Mouse (Mus musculus) midbrain, embryonic 16.5 days (tissue): ENCODE measurements around the gene Scaf1. TPM values are rescaled to one million over a fixed set of nuclear protein-coding genes. Genes with fewer than 3 reads are reported as not detected.

Experiments used
- ATAC-seq: fragments of 200-750 bp; cut with Nextera tagmentation; 2 replicates; pipeline ENCODE4 v1.8.0; 2017; ENCODE audit warnings: moderate TSS enrichment
- H3K27ac ChIP-seq: fragments of 300-500 bp; sonication (generic); 2 replicates; pipeline ENCODE4 v1.5.1; 2014; ENCODE audit warnings: mild to moderate bottlenecking, low read length, mixed read lengths
- H3K27me3 ChIP-seq: fragments of 300-500 bp; sonication (generic); 2 replicates; pipeline ENCODE4 v1.6.1; 2014; ENCODE audit warnings: low read depth, low read length, mixed read lengths; ENCODE audit not compliant: control insufficient read depth, insufficient read depth
- H3K36me3 ChIP-seq: fragments of 300-500 bp; sonication (generic); 2 replicates; pipeline ENCODE4 v1.6.1; 2014; ENCODE audit warnings: mild to moderate bottlenecking, low read length, moderate library complexity, mixed read lengths; ENCODE audit not compliant: control insufficient read depth, insufficient read depth
- H3K4me1 ChIP-seq: fragments of 300-500 bp; sonication (generic); 2 replicates; pipeline ENCODE4 v1.6.1; 2014; ENCODE audit warnings: mild to moderate bottlenecking, low read length, mixed read lengths; ENCODE audit not compliant: control insufficient read depth, insufficient read depth
- H3K4me2 ChIP-seq: fragments of 300-500 bp; sonication (generic); 2 replicates; pipeline ENCODE4 v1.6.1; 2014; ENCODE audit warnings: mild to moderate bottlenecking, low read length, mixed read lengths
- H3K4me3 ChIP-seq: fragments of 300-500 bp; sonication (generic); 2 replicates; pipeline ENCODE4 v1.5.1; 2014; ENCODE audit warnings: low read depth, mild to moderate bottlenecking, low read length, moderate library complexity, mixed read lengths
- H3K9ac ChIP-seq: fragments of 300-500 bp; sonication (generic); 2 replicates; pipeline ENCODE4 v1.6.1; 2014; ENCODE audit warnings: low read depth, low read length, mixed read lengths
- H3K9me3 ChIP-seq: fragments of 300-500 bp; sonication (generic); replicated peaks from 2 replicates; pipeline ENCODE4 v1.6.1; 2014; ENCODE audit warnings: mild to moderate bottlenecking, low read length, mixed read lengths; ENCODE audit not compliant: control insufficient read depth, poor library complexity, severe bottlenecking
- WGBS: fragments of 180-500 bp; shearing (Covaris S2); extraction: QIAGEN DNeasy Blood & Tissue Kit; methylation state at CpG from one replicate; pipeline ENCODE4 v1.1.7; 2014; 5-methylcytosine and 5-hydroxymethylcytosine counted together
- polyA plus RNA-seq: library from polyadenylated mRNA; unstranded; fragments of >200 nt; fragmentation: Nextera tagmentation; extraction: Ambion mirVana; gene quantifications from 2 replicates; pipeline ENCODE4 v1.2.1, GENCODE M21; 2015

The Scaf1 gene
- polyA plus RNA-seq, 1 experiment from 2014 or later, result 42.4 TPM

DNA sequence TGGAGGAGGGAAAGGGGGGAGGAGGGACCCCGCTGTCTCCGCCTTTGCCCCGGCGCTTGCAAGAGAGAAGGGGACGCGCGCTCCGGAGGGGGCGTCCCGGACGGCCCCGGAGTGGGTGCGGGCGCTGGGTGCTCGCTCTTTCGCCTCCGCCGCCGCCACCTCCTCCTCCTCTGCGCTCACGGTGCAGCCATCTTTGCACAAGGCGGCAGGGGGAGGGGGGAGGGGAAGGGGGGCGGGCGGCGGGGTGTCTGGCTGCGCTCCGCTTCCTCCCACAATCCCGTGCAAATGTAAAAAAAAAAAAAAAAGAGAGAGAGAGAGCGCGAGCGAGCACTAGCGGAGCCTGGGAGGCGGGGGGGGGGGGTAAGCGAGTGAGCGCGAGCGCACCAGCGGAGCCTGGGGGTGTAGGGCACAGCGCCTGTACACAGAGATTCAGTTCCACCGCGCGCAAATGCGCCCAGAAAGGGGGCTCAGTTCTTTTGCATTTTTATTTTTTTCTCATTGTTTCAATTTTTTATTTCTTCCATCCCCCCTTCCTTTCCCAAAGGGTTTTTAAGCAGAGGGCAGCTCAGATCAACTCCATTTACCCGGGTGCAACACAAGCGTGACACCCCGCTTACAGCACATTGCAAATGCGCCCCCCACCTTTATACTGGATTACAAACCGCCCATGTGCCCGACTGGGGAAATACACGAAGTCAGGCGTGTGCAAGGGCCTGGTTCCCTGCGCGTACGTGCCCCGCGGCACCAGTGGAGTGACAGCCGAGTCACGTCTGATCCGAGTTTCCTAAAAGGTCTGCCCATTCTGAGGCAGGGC lies 37.2 kb upstream of the Scaf1 start:
- peak overlapping the region; percentile 91 for H3K9ac ChIP-seq
- peaks cover 14% of the 10 kb centered on the region for H3K36me3 ChIP-seq
- peak overlapping the region; percentile 65 for H3K4me2 ChIP-seq
- 0% methylated on average over 22 of the region's 59 CpGs for WGBS
- H3K27me3 ChIP-seq, result no peaks in the 10 kb centered on the region
- peak overlapping the region; percentile 99 for H3K27ac ChIP-seq
- ATAC-seq, result peak; percentile 61
- peak overlapping the region; percentile 89 for H3K4me3 ChIP-seq
- no peaks in the 10 kb centered on the region for H3K9me3 ChIP-seq
- H3K4me1 ChIP-seq, result peaks cover 16% of the 10 kb centered on the region

DNA sequence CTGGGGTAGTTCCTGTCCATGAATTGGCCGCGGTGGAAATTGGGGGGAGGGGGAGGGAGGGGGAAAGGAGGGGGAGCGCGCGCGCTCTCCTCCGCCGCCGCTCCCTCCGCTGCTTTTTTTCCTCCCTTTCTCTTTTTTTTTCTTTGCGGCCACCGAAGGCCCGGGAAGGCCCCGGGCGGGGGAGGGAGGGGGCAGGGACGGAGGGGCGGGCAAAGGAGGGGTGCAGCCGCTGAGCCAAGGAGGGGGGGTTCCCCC lies 36.6 kb upstream of the Scaf1 start, which contains the start of gene Prr12:
TSS of gene Prr12 (minus strand) at position 20 of the 255 bp plus-strand sequence.
- H3K4me2 ChIP-seq, result peak within 1 kb of the TSS; percentile 65
- peaks cover 16% of the 10 kb centered on the region for H3K4me1 ChIP-seq
- no peak for ATAC-seq
- H3K9me3 ChIP-seq, result no peaks in the 10 kb centered on the region
- no peaks in the 10 kb centered on the region for H3K27me3 ChIP-seq
- 2% methylated on average over 14 of the region's 18 CpGs for WGBS
- H3K9ac ChIP-seq, result peak within 1 kb of the TSS; percentile 91
- peak within 1 kb of the TSS; percentile 89 for H3K4me3 ChIP-seq
- H3K36me3 ChIP-seq, result peaks cover 19% of the 10 kb centered on the region
- peak within 1 kb of the TSS; percentile 99 for H3K27ac ChIP-seq

DNA sequence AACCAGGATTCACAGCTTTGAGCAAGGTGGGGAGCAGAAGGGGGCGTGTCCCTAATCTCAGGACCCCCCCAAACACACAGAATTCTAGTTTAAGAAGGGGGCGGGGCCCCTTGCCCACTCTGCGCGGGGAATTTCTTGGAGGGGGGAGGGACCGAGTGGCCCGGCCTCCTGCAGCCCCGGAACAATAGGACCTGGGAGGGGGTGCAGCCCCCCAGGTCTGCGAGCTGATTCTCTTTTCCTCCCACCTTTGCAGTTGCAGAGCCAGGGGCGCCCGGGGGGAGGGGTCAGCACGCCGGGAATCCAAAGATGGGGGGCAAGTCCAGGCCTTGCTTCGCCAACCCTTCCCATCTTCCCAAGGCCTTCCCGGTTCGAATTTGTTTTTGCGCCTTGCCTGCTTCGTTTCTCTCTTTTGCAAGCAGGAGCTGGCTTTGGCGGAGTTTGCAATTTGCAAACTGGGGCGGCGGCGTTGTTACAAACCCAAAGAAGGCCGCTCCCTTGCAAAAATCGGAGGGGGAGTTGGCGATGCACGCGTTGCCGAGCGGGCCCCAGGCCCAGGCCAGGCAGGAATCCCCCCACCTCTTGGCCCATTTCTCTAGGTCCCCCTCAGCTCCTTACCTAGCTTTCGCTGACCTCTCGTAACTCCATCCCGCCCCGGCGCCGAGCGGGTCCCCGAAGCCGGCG lies 36.2 kb upstream of the Scaf1 start:
- H3K9me3 ChIP-seq, result no peaks in the 10 kb centered on the region
- ATAC-seq, result no peak
- WGBS, result under 1% methylated on average over 38 of the region's 38 CpGs

DNA sequence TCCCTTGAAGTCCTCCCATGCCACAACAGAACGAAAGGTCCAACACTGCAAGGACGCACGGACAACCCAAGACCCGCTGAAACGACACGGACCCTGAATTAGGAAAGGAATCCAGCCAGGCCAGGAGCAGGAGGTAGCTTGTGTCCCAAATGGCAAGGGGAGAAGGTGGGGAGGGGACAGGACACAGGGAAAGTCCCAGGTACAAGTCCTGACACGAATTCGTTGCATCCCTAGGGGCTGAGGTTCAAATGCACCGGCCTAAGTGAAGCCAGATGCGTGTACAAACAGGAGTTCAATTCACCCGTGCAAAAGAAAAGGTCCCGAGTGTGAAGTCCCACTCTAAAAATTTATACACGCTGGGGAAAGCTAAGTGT lies 35.4 kb upstream of the Scaf1 start:
- Histone ChIP-seq H3K4me2 (peak overlapping the region; percentile 65), H3K4me1 (peaks cover 16% of the 10 kb centered on the region), H3K27ac (peak overlapping the region; percentile 99), H3K36me3 (peaks cover 31% of the 10 kb centered on the region), H3K27me3 (no peaks in the 10 kb centered on the region), H3K4me3 (peak overlapping the region; percentile 89), H3K9ac (peak overlapping the region; percentile 91), H3K9me3 (no peaks in the 10 kb centered on the region)
- no peak for ATAC-seq
- 2% methylated on average over 13 of the region's 13 CpGs for WGBS

More for the DNA sequence above, 36.2 kb upstream of the Scaf1 start:
- H3K36me3 ChIP-seq, result peaks cover 24% of the 10 kb centered on the region
- peak overlapping the region; percentile 91 for H3K9ac ChIP-seq
- peak overlapping the region; percentile 89 for H3K4me3 ChIP-seq
- H3K4me1 ChIP-seq, result peaks cover 16% of the 10 kb centered on the region
- H3K27me3 ChIP-seq, result no peaks in the 10 kb centered on the region
- peak overlapping the region; percentile 99 for H3K27ac ChIP-seq
- H3K4me2 ChIP-seq, result peak overlapping the region; percentile 65

DNA sequence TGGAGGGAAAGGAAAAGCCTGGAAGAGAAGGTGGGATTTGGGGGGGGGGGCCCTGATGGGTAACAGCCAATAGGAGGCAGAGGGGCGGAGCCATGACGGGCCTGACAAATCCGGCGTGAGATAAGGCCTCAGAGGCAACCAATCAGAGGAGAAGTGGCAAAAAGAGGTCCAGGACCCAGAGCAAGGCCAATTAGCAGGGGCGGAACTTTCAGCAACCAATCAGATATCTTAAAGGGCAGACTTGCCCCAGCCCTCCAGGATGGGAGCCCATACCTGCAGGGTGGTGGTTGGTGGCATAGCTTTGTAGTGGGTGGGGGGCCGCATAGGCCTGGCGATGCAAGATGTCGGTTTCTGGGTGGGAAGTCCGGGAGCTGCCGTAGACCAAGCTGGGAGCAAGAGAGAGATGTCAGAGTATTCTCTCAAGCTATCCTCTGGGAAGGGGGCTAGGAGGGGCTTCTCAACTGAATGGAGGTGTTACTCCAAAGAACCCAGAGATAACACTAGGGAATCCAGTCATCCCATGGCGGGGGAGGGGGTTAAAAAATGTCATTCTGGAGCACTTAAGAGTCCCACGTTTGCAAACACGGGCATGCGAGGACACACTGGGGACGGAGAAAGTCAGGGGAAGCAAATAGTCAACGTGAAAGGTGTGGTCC lies 34.9 kb upstream of the Scaf1 start:
- no peaks in the 10 kb centered on the region for H3K9me3 ChIP-seq
- peak overlapping the region; percentile 65 for H3K4me2 ChIP-seq
- peaks cover 35% of the 10 kb centered on the region for H3K36me3 ChIP-seq
- H3K27ac ChIP-seq, result peak overlapping the region; percentile 99
- peak overlapping the region; percentile 91 for H3K9ac ChIP-seq
- 4% methylated on average over 16 of the region's 16 CpGs for WGBS
- H3K4me3 ChIP-seq, result peak overlapping the region; percentile 89
- H3K27me3 ChIP-seq, result no peaks in the 10 kb centered on the region
- peaks cover 16% of the 10 kb centered on the region for H3K4me1 ChIP-seq
- ATAC-seq, result peak; percentile 50

DNA sequence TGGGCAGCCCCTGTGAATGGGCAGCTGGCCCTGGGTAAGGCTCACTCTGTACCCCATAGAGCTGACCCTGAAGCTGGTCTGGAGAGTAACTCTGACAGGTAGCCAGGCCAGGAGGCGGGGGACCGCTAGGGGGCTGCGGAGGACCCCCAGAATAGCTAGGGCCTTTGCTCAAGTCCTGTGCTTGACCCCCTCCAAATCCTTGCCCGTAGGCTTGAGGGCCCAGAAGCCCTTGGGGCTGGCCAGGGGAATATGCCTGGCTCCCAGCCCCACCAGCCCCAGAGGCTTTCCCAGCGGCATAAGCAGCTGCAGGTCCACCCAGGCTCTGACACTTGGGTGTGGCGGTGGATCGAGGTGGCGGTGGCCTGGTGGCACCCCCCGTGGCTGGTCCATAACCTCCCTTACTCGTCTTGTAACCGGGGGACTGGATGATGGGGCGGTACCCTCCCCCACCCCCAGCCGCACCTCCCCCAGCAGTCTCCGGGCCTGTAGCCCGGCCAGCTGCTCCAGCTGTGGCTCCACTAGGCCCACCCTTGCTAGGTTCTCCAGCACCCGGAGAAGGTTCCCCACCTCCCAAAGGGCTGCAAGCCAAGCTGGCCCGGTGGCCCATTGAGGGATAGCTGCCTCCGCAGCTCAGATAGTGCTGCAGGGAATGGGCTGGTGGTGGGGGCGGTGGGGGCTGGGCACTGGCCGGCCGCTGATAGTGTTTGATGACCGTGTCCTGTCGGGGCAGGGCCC lies 32.9 kb upstream of the Scaf1 start:
- H3K27me3 ChIP-seq, result no peaks in the 10 kb centered on the region
- WGBS, result 95% methylated on average over 23 of the region's 23 CpGs
- H3K4me1 ChIP-seq, result peaks cover 13% of the 10 kb centered on the region
- ATAC-seq, result no peak
- no peaks in the 10 kb centered on the region for H3K9me3 ChIP-seq
- H3K27ac ChIP-seq, result no peak overlapping the region
- H3K9ac ChIP-seq, result no peak overlapping the region
- peaks cover 46% of the 10 kb centered on the region for H3K36me3 ChIP-seq
- H3K4me3 ChIP-seq, result no peak overlapping the region
- no peak overlapping the region for H3K4me2 ChIP-seq

DNA sequence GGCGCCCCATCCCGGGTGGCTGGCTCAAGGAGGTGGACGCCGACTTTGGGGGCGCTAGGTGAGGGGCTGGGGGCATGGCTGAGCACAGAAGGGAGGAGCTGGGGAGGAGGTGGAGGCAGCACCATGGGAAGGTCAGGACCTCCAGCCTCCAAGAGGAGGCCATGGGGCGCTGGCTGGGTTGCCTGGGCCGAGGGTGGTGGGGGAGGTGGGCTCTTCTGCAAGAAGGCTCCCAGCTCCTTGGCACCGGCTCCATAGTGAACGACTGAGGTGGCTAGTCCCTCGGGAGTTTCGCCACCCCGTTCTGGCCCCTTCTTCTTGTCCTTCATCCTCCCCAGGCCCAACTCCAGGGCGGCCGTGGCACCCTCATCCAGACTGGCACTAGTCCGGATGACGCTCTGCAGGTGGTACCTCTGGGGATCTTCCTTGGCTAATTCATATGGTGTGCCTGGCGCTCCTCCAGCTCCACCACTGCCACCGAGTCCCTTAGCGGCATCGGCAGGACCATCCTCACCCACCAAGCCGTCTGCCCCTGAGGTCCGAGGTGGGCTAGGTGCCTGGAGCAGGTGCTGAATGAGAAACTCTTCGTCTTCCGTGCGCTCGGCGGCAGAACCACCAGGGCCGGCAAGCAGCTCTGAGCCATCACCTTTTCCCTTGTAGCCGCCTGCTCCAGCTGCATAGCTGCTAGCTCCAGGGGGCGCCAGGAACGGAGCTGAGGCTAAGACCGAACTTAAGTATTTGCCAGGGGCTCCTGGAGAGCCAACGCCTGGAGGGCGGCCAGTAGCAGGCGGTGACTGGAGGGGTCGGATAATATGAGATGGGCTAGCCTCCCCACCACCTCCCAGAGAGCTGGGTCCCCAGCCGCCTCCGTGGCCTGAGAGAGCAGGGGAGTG lies 32.1 kb upstream of the Scaf1 start:
- WGBS, result 92% methylated on average over 38 of the region's 38 CpGs
- Histone ChIP-seq H3K9ac (no peak overlapping the region), H3K9me3 (no peaks in the 10 kb centered on the region), H3K36me3 (peaks cover 54% of the 10 kb centered on the region), H3K4me2 (no peak overlapping the region), H3K4me1 (peaks cover 9% of the 10 kb centered on the region), H3K27me3 (no peaks in the 10 kb centered on the region), H3K27ac (no peak overlapping the region), H3K4me3 (no peak overlapping the region)
- no peak for ATAC-seq

DNA sequence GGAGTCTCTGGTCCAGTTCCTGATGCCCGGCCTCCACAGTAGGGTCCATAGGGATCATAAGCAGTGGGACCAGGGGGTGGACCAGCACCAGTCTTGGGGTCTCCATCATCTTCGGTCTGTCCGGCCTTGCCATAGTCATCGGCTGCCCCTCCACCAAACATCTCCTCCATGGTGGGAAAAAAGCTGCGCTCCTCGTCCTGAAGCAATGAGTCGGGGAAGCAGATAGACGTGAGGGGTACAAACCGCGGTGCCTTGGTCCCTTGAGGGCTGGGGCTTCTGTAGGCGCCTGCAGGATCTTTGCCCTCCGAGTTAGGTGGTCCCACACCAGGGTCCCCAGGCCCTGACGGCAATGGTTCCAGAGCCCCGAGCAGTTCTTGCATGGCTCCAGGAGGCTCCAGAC lies 31.3 kb upstream of the Scaf1 start:
- no peak for ATAC-seq
- H3K27ac ChIP-seq, result no peak overlapping the region
- no peak overlapping the region for H3K9ac ChIP-seq
- WGBS, result 96% methylated on average over 14 of the region's 14 CpGs
- no peak overlapping the region for H3K4me3 ChIP-seq
- no peaks in the 10 kb centered on the region for H3K9me3 ChIP-seq
- no peak overlapping the region for H3K4me2 ChIP-seq
- H3K27me3 ChIP-seq, result no peaks in the 10 kb centered on the region
- peaks cover 62% of the 10 kb centered on the region for H3K36me3 ChIP-seq
- H3K4me1 ChIP-seq, result peaks cover 9% of the 10 kb centered on the region
